Mouse (Mus musculus): ENCODE results near the gene Mup22.
"Not testable (repeated sequence)": the region's sequence is repeated elsewhere in the genome, so short reads cannot be mapped to it uniquely, and the experiment has no call there.

The Mup22 gene

DNA sequence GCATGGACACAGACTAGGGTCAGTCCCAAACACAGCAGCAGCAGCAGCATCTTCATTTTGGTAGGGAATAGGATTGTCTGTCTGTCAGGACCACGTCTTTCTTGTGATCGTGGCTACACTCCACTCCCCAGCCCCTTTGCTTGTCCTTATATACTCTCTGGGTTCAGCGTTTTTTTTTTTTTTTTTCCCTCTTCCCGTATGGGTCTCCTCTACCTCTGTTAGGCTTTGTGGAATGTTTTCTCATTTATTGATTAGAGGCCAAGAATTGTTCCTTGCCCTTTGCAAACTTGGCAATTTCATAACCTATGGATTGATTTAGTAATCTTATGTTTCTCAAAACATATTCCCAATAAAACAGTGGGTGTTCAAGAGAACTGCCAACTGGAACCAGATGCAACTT lies at the start of gene Mup22:
Mup22 (minus strand) TSS at position 101 of the 400 bp plus-strand sequence.
- DNase-seq: not testable (repeated sequence)

DNA sequence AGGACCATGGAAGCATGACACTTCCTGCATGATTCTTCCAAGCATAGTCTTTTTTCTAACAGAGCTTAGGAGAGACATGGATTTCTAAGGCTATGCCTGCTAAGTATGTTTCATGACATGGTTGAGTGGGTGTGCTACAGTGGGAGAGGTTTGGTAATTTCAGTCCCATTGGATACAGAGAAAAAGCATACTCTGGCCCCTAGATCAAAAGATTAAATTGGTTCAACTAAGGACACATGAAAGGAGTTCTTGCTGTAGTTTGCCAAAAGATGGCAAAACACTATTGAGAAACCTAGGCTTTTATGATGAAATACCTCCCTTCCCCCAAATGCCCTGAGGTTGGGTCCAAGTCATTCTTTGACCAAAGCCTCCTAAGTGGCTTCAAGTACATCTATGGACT lies 19.6 kb upstream of the Mup22 start:
- not testable (repeated sequence) for DNase-seq
